Comparison of ENCODE assay signal across 14 mouse cellular contexts in the genomic region with DNA sequence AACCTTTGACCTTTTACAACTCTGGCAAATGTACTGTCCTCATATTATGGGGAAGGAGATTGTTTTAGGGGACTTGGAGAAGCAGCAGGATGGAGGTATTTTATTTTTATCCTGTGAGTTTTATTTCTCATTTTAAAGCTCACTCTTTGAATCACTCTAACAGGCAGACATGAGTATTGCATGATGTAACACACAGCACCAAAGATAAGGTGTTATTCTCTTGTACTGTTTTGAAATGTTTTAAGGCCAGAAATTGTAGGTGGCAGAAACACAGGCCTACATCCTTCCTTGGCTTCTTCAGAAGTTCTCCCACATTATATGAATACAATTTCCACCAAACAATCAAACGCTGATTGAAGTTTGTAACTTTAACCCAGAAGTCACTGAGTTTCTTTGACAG.
"Had no signal": no experiment of that assay in that cellular context is flagged by ENCODE, and none has a peak within 500 bp of the region (broad histone marks: within the 10 kb centered on the region; RNA-seq: fewer than 3 reads in every experiment).

No protein-coding gene starts in this region.

- H3K4me1 ChIP-seq: liver, embryonic 13.5 days had no signal

- H3K27me3 ChIP-seq: liver, embryonic 13.5 days had no signal

- H3K27ac ChIP-seq: kidney, postnatal 0 days; liver, embryonic 13.5 days; midbrain, embryonic 12.5 days; stomach, postnatal 0 days had no signal

- H3K4me2 ChIP-seq: liver, embryonic 13.5 days; midbrain, embryonic 12.5 days had no signal

- H3K9me3 ChIP-seq: liver, embryonic 13.5 days; midbrain, embryonic 12.5 days had no signal

- H3K4me3 ChIP-seq: liver, embryonic 13.5 days; midbrain, embryonic 12.5 days; myocyte had no signal

- H3K36me3 ChIP-seq: liver, embryonic 13.5 days; midbrain, embryonic 12.5 days had no signal

- H3K9ac ChIP-seq: liver, embryonic 13.5 days; midbrain, embryonic 12.5 days had no signal

- DNase-seq: kidney, postnatal 25 days; liver, embryonic 13.5 days; lung, adult 2 months; lung, postnatal 14 days; lung, postnatal 4 days; right cerebral cortex, postnatal 14 days; right cerebral cortex, postnatal 4 days; thymus, adult 2 months; thymus, postnatal 14 days; thymus, postnatal 4 days had no signal
